Mouse (Mus musculus) lung, postnatal 4 days (tissue): ENCODE data around the gene Tubb4a.
"Not testable (repeated sequence)": the region's sequence is repeated elsewhere in the genome, so short reads cannot be mapped to it uniquely, and the experiment has no call there.

ENCODE experiments used
- DNase-seq, 2 experiments: peaks; one replicate each; pipeline ENCODE4 v3.0.0; 2021

Tubb4a gene

DNA sequence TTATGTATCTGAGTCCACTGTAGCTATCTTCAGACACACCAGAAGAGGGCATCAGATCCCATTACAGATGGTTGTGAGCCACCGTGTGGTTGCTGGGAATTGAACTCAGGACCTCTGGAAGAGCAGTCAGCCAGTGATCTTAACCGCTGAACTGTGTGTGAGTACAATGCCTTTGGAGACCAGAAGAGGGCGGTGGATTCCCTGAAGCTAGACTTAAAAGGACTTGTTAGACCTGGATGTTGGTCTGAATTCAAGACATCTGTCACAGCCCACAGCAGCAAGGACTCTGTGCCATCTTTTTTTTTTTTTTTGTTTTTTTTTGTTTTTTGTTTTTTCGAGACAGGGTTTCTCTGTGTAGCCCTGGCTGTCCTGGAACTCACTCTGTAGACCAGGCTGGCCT is 35.9 kb downstream of the Tubb4a start:
- not testable (repeated sequence) for DNase-seq

DNA sequence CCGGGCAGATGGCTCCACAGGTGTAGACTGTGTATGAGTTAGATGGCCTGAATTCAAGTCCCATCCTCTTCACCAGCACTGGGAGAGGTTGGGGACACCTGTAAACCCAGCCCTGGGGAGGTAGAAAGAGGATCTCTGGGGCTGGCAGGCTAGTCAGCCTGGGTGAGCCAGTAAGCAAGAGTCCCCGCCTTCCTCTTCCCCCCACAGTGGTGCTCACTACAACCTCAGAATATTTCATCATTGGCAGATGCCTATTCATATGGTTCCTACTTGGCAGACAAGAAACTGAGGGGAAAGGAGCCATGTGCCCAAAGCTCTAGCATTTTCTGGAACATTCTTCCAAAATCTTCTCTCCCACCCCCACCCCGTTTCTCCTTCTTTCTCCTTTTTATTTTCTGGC is 38.8 kb downstream of the Tubb4a start:
- DNase-seq, result no peak

GRCm38 (mm10) chr17:57047406-57047805 is 40.2 kb downstream of the Tubb4a start:
- no peak for DNase-seq

DNA sequence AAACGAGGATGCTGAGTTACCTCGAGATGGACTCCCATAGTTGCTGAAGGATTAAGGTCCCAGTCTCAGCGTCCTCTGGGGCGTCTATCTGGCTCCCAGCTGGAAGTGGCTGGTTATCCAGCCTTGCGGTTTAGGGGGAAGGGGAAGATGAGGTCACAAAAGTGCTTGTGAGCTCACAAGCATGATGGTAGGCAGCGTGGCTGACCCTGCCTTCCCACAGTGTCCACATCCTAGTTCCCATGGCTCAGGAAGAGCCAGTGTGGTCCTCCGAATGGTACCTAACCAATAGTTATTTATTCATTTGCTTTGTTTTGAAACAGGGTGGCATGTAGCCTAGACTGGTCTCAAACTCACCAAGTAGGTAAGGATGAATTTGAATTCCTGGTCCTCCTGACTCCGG is 46.0 kb downstream of the Tubb4a start, which contains the start of gene Slc25a41:
Gene Slc25a41 (minus strand): TSS at position 101 of the 400 bp plus-strand sequence.
- no peak for DNase-seq

DNA sequence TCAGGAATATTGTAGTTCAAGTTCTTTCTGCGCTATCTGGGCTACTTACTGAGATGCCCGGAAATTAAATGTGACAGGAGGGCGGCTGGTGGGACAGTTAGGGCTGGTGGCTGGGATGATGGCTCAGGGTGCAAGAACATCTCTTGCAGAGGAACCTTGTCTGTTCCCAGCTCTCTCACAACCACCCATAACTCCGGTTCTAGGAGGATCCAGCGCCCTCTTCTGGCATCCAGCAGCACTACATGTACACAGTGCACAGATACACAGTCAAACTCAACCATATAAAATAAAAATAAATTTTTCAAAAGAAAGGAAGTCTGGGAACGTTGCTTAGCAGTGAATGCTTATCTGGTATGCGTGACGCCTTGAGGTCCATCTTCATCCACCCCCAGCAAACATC is 48.6 kb downstream of the Tubb4a start:
- DNase-seq, result no peak

DNA sequence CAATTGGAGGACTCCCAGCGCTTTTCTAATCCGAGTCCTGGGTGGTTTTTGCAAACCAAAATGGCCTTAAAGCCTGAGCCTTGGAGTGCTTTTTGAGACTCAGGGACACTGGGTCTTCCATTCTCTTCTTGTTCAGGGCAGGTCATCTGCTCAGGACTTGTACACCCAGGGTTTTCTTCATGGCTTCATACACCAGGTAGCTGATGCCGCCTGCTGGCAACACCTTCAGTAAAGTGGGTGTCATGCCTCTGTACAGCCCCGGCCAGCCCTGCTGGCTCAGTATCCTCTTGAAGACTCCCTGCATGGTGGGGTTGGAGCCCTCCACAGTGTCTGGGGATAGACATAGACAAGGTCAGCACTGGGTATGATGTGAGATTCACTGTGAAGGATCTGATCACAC is 54.7 kb downstream of the Tubb4a start:
- DNase-seq, result no peak

DNA sequence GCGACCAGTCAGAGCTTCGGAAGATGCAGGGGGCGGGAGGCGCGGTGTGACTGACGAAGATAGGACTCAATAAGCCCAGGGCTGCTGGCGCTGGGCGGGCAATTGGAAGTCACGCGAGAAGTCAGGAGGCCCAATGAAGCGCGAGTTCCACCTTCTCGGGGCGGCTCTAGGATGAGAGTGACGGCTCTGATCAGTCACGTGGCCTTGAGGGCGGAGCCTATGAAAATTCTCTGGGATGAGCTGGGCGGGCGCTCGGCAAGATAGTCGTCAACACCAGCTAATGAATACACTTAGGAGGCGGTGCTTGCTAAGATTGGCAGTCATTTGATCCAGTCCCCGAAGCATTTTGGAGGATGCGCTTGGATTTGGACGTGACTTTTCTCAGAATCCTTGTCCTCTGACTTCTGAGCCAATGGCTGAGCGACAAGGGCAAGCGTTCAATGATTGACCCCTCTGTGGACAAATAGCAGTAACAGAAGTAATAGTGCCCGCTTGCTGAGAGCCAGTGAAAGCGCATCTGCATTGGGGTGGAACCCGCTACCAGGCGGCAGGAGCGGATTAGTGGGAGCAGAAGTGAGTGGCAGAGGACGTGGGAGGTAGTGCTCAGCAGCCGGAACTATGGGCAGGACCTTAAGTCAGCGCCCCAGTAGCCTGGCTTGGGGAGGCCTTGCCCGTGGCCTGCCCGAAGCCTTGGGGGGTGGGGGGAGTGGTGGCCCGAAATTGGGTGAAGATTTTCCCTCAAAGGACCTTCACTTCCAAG is 55.7 kb downstream of the Tubb4a start:
- peak; percentile 100 for DNase-seq

- peak; percentile 53 to 58 for DNase-seq
Measured at GRCm38 (mm10) chr17:57030931-57031660, 56.5 kb downstream of the Tubb4a start, which contains the start of gene Khsrp. Gene Khsrp, minus strand, starts transcription at chr17:57031522.
